Mouse (Mus musculus) cortical plate, adult 2 months (tissue): ENCODE measurements at regions not wholly inside any gene's neighbourhood (a gene's known extent, or its start where the extent isn't known, plus 50 kb on each side); places are given as distances from the start of the nearest gene placed in this dataset.

Source experiments
- CTCF ChIP-seq: fragments of 200-500 bp; IDR thresholded peaks from 2 replicates; pipeline ENCODE4 v1.5.1; 2011; ENCODE audit warnings: mild to moderate bottlenecking, control low read depth, low read length; ENCODE audit not compliant: insufficient read depth; ENCODE audit errors: extremely low read depth
- POLR2A ChIP-seq: fragments of 200-500 bp; IDR thresholded peaks from 2 replicates; pipeline ENCODE4 v1.6.1; 2011; ENCODE audit warnings: mild to moderate bottlenecking, low read length, control low read depth; ENCODE audit not compliant: insufficient read depth; ENCODE audit errors: extremely low read depth

- TF ChIP-seq CTCF, result no peak
- TF ChIP-seq POLR2A, result no peak
These were observed 232.5 kb downstream of the Matn1 start for GRCm38 (mm10) chr4:131176701-131177100.
